Mouse (Mus musculus): ENCODE results near the gene Ahcyl1.
"Not testable (repeated sequence)": the region's sequence is repeated elsewhere in the genome, so short reads cannot be mapped to it uniquely, and the experiment has no call there.

Ahcyl1 gene

GRCm38 (mm10) chr3:107695948-107696881 lies at the start of gene Ahcyl1:
TSS of gene Ahcyl1 (minus strand) at chr3:107696560.
- DNase-seq (ENCODE audit: low spot score in 2 of 2), result peak; percentile 96 to 98

- no peak for DNase-seq (ENCODE audit: low spot score in 2 of 2)
Observed at GRCm38 (mm10) chr3:107746026-107746425, 49.7 kb upstream of the Ahcyl1 start.

- no peak for DNase-seq (ENCODE audit: low spot score in 2 of 2)
Observed at GRCm38 (mm10) chr3:107743650-107744049, 47.3 kb upstream of the Ahcyl1 start.

- no peak for DNase-seq (ENCODE audit: low spot score in 2 of 2)
Observed at GRCm38 (mm10) chr3:107743107-107743506, 46.7 kb upstream of the Ahcyl1 start.

- DNase-seq (ENCODE audit: low spot score in 2 of 2), result no peak
Observed at GRCm38 (mm10) chr3:107742071-107742710, 45.8 kb upstream of the Ahcyl1 start.

- DNase-seq (ENCODE audit: low spot score in 2 of 2), result no peak
Observed at GRCm38 (mm10) chr3:107741387-107741786, 45.0 kb upstream of the Ahcyl1 start.

- no peak for DNase-seq (ENCODE audit: low spot score in 2 of 2)
Observed at GRCm38 (mm10) chr3:107740578-107741207, 44.3 kb upstream of the Ahcyl1 start.

- DNase-seq (ENCODE audit: low spot score in 2 of 2), result no peak
Observed at GRCm38 (mm10) chr3:107739966-107740365, 43.6 kb upstream of the Ahcyl1 start.

GRCm38 (mm10) chr3:107739456-107739855 lies 43.1 kb upstream of the Ahcyl1 start:
- DNase-seq (ENCODE audit: low spot score in 2 of 2), result no peak

- no peak for DNase-seq (ENCODE audit: low spot score in 2 of 2)
Observed at GRCm38 (mm10) chr3:107738620-107739019, 42.3 kb upstream of the Ahcyl1 start.

- DNase-seq (ENCODE audit: low spot score in 2 of 2), result no peak
Observed at GRCm38 (mm10) chr3:107737609-107738190, 41.3 kb upstream of the Ahcyl1 start.

GRCm38 (mm10) chr3:107735620-107736019 lies 39.3 kb upstream of the Ahcyl1 start:
- DNase-seq (ENCODE audit: low spot score in 2 of 2), result not testable (repeated sequence)

GRCm38 (mm10) chr3:107733329-107733728 lies 37.0 kb upstream of the Ahcyl1 start:
- no peak for DNase-seq (ENCODE audit: low spot score in 2 of 2)

- DNase-seq (ENCODE audit: low spot score in 2 of 2), result no peak
Observed at GRCm38 (mm10) chr3:107730236-107730635, 33.9 kb upstream of the Ahcyl1 start.

GRCm38 (mm10) chr3:107728509-107728908 lies 32.1 kb upstream of the Ahcyl1 start:
- no peak for DNase-seq (ENCODE audit: low spot score in 2 of 2)

GRCm38 (mm10) chr3:107715971-107716370 lies 19.6 kb upstream of the Ahcyl1 start:
- DNase-seq (ENCODE audit: low spot score in 2 of 2), result no peak

GRCm38 (mm10) chr3:107714276-107714933 lies 18.0 kb upstream of the Ahcyl1 start:
- DNase-seq (ENCODE audit: low spot score in 2 of 2), result no peak

- no peak for DNase-seq (ENCODE audit: low spot score in 2 of 2)
Observed at GRCm38 (mm10) chr3:107712081-107712480, 15.7 kb upstream of the Ahcyl1 start.

- DNase-seq (ENCODE audit: low spot score in 2 of 2), result no peak
Observed at GRCm38 (mm10) chr3:107709156-107709555, 12.8 kb upstream of the Ahcyl1 start.

- DNase-seq (ENCODE audit: low spot score in 2 of 2), result no peak
Observed at GRCm38 (mm10) chr3:107707239-107707638, 10.9 kb upstream of the Ahcyl1 start.

- no peak for DNase-seq (ENCODE audit: low spot score in 2 of 2)
Observed at GRCm38 (mm10) chr3:107706164-107706563, 9.8 kb upstream of the Ahcyl1 start.

- DNase-seq (ENCODE audit: low spot score in 2 of 2), result no peak
Observed at GRCm38 (mm10) chr3:107704371-107704705, 8.0 kb upstream of the Ahcyl1 start.
